Mouse (Mus musculus): ENCODE data around the gene Plxnb3.
A peak's percentile ranks its signal among the peaks of the same experiment; 100 is the strongest.

The Plxnb3 gene

DNA sequence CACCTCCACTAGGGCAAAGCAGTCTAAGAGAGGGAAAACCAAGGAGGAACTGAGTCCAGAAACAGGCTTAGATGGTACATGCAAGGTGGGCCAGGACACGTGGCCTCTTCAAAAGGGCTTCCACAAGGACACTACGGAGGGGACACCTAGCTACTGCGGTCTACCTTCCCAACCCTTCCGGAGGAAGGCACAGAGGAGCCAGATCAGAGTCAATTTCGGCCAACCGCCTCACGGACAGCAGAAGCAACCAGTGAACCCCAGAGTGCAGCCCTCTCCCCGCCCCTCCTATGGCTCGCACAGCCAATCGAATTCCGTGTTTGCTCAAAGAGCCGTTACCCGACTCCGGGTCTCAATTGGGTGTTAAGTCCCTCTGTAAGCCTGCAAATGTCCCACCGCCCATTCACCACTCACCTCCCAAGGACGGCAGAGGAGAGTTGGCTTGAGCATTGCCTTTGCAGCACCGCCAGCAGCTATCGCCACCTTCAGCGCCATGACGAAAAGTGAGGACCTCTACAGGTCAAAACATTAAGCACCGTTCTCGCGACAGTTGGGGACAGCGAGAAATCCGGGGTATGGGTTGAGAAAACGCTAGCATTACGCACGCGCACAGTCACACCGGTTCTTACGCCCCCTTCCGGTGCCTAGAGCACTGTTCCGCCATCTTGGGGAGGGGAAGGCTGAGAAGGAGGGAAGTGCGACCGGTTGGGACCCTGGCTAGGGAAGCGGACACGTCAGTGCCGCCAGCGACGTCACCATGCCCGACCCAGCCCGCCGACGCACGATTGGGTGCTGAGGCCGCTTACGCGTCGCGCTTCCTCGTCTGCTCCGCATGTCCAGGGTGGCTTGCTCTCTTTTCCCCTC lies 29.7 kb downstream of the Plxnb3 start, which contains the start of the genes Idh3g and Ssr4:
Gene Idh3g (minus strand): TSS at position 534 of the 861 bp plus-strand sequence.
Gene Ssr4 (plus strand): TSS at position 665 of the 861 bp plus-strand sequence.
- DNase-seq: peak; percentile 84 to 89

DNA sequence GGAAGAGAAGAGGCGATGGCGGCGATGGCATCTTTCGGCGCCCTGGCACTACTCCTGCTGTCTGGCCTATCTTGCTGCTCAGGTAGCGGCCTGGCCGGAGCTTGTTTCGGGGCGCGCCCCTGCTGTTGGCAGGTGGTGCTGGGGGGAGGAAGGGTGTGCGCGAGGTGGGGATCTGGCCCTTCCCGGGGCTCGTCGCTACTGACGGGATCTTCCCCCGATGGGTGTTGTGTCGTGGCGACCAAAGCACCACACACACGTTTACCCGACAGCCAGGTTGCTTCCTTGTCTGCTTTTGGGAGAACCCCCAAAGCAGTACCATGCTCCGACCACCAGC lies 30.3 kb downstream of the Plxnb3 start:
- no peak for DNase-seq

DNA sequence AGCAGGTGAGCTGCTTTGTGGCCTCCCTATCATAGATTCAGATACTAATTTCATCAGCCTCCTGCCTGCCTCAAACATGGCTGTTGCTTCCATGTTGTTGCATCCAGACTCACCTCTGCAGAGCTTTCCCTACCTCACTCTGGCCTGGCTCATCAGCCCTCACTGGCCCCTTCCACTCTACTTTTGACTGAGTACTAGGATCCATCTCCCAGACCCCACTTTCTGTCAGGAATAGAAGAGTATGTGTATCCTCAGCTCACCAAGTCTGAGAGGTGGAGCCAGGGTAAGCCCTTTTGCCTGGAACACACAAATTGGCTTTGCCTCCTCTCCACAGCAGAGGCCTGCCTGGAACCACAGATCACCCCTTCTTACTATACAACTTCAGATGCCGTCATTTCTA lies 31.6 kb downstream of the Plxnb3 start:
- no peak for DNase-seq

DNA sequence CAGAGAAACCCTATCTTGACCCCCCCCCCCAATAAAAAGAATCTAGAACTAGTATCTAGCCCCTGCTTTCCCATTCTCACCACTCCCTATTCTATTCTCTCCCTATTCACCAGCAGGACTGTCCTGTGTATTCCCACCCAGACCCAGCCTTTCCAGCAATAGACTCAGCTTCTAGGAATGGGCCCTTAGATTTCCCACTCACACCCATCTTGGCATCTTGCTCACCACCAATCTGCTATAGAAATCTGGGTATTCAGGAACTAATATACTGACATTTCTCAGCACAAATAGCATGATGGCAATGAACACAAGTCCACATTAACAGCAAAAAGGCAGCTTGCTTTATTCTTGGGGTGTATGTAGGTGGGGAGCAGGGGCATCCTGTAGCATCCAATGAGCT lies 36.1 kb downstream of the Plxnb3 start:
- no peak for DNase-seq

DNA sequence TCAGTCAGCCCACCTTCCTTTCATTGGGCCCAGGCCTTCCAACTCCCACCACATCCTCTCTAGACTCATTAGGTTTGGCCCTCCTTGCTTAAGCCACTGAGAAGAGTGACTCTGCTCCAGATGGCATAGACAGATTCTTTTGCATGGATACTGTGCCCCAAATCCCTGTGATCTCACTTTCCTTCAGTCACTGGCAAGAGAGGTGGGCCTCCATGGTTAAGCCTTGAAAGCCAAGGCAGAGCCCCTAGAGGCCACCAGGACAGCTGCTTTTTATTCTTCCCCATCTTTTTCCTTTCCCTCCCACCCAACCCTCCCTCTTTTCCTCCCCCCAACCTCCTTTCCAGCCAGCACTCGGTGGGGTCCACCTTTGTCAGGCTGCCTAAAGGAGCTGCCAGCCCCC lies 36.6 kb downstream of the Plxnb3 start:
- no peak for DNase-seq

DNA sequence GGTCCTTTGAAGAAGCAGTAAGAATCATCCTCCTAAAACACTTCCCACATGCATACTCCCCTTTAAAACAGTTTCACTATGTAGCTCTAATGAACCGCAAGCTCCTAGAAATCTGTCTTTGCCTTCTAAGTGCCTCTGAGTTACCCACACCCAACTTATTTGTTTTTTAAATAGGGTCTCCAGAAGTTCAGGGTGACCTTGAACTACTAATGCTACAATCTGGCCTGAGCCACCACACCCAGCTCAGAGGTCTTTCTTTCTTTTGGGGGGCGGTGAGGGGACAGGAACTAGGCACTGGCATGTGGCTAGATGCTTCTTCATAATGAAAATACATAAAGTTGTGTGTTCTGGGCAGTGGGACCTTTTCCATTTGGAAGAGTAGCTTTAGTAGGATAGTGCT lies 40.6 kb downstream of the Plxnb3 start:
- no peak for DNase-seq

DNA sequence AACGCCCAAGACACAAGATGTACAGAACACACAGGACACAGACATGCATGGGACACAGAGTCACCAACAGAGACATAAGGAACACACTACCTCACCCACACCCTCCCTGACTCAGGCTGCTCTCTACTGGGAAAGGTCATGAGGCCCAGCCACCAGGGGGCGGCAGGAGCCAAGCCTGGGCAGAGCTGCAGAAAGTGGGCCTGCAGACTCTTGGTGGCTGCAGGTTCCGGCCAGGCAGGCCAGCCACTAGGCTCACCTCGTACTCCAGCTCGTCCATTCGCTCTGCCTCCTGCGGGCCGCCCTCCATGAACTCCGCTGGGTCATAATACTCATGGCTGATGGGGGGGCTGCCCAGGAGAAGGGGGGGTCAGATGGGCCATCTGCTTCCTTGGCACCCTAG lies 41.6 kb downstream of the Plxnb3 start:
- peak; percentile 57 to 76 for DNase-seq

DNA sequence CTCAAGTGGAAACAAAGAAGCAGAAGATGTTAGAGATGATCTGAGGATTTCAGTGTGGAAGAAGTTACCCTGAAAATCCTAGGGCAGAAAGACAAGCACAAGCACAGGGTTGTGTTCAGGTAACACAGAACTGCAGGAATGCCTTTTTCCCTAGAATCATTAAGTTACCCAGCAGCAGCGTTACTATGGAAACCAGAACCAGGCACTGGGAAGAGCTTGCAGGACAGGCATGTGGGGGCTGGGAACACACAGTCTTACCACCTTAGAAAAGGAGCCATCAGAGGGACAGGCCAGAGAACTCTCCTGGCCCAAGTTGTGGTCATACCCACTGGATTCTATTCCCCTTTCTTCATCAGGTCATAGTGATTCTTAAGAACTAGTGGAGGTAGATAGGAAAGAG lies 48.9 kb downstream of the Plxnb3 start:
- DNase-seq: no peak

DNA sequence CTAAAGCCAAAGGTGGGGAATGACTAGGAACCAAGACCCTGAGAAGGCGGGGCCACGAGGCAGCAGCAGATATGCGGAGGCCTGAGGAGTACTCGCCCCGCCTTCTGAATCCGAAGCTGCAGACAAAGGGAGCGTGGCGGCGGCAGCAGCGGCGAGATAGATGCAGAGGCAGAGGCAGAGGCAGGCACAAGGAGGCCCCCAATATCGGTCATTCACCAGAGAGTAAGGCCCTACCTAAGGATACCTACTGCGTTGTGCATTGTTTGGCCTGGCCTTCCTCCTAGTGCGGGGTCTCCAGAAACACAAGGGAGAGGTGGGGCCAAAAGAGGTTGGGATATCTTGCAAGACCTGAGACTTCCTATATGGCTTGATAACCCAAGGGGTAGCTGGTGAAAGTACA lies 58.2 kb downstream of the Plxnb3 start:
- DNase-seq: no peak

DNA sequence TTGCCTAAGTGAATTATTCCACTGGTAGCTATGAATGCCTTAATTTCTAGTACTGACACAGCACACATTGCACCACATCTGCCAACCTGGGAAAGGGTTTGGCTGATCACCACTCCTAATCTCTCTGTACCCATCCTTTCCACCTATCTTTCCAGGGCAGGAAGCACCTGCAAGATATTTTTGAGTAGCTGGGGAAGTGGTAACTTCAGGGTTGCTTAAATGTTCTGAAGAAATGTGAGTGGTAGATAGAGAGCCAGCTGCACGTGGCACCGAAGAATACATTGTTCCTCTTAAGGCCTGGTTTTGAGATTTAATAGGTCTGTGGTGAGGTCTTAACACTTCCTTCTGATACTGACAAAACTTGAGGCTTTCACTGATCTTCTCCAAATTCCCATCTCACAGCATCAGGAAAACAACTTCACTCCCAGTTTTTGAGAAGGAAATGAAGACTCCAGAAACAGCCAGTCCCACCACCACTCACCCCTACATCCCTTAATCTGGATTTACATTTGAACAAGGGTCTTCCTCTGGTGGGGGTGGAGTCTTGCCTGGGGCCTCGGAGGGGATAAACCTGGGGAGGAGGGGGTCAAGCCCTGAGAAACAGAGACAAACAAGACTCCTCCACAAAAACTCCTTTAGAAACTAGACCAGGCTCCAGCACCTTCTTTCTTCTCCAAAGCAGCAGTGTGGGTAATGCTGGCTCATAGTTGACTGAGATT lies 59.9 kb downstream of the Plxnb3 start:
- no peak for DNase-seq

All from spleen, adult 18-20 months (tissue).